Mouse (Mus musculus) kidney, adult 2 months (tissue): ENCODE results near the gene Mcpt1.
"Not testable (repeated sequence)": the region's sequence is repeated elsewhere in the genome, so short reads cannot be mapped to it uniquely, and the experiment has no call there.

Source experiments
- CTCF ChIP-seq: fragments of 200-500 bp; conservative IDR thresholded peaks from 2 replicates; pipeline ENCODE4 v1.5.1; 2011; ENCODE audit warnings: low read depth, mild to moderate bottlenecking, control low read depth, low read length, moderate library complexity, mixed read lengths; ENCODE audit not compliant: insufficient read depth, insufficient read length
- POLR2A ChIP-seq: fragments of 200-500 bp; IDR thresholded peaks from one replicate; pipeline ENCODE4 v1.6.1; 2011; ENCODE audit warnings: low read depth, low read length, control low read depth

- TF ChIP-seq POLR2A, CTCF: not testable (repeated sequence)
Observed at GRCm38 (mm10) chr14:56017671-56018070, at the start of gene Mcpt1.
